Mouse (Mus musculus) CH12.LX (cell line): Measurements from ENCODE around the gene Ctdspl. TPM values are rescaled to one million over a fixed set of nuclear protein-coding genes. Genes with fewer than 3 reads are reported as not detected.

Experiments
- DNase-seq: peaks from one replicate; pipeline ENCODE4 v3.0.0-alpha.2; 2013; ENCODE audit errors: extremely low read depth
- H3K27ac ChIP-seq: 2 replicates; pipeline ENCODE4 v1.5.1; 2012; ENCODE audit warnings: low read depth, mild to moderate bottlenecking, control low read depth, moderate library complexity; ENCODE audit not compliant: insufficient read depth
- H3K27me3 ChIP-seq: replicated peaks from 2 replicates; pipeline ENCODE3; 2012; ENCODE audit warnings: inconsistent platforms
- H3K36me3 ChIP-seq, 2 experiments: replicated peaks in 1 of 2; 2 replicates each; pipeline versions ENCODE3 to v1.6.1; 2012; ENCODE audit warnings: inconsistent platforms in 1 of 2, low read length in 1 of 2, mild to moderate bottlenecking in 1 of 2, mixed read lengths in 1 of 2, moderate library complexity in 1 of 2; ENCODE audit not compliant: control insufficient read depth in 1 of 2, insufficient read depth in 1 of 2
- H3K4me1 ChIP-seq, 2 experiments: 2 replicates each; pipeline ENCODE4 v1.6.1; 2012; ENCODE audit warnings: inconsistent platforms in 1 of 2, moderate library complexity in 1 of 2; ENCODE audit not compliant: insufficient read depth in 2 of 2, control insufficient read depth in 1 of 2
- H3K4me2 ChIP-seq: 2 replicates; pipeline ENCODE4 v1.6.1; 2012; ENCODE audit warnings: low read depth, mild to moderate bottlenecking, control low read depth; ENCODE audit not compliant: poor library complexity, insufficient read depth, severe bottlenecking
- H3K4me3 ChIP-seq, 3 experiments: fragments of 150-350 bp in 1 of 3; sonication (generic) in 1 of 3; replicated peaks in 1 of 3; 2 replicates each; pipeline versions ENCODE3 to v1.5.1; 2011 to 2012; ENCODE audit warnings: low read depth in 2 of 3, low read length in 2 of 3, mild to moderate bottlenecking in 2 of 3, moderate library complexity in 2 of 3, control low read depth in 1 of 3, improper control_type of control experiment in 1 of 3, inconsistent platforms in 1 of 3, mixed read lengths in 1 of 3; ENCODE audit not compliant: poor library complexity in 1 of 3
- H3K79me2 ChIP-seq: replicated peaks from 2 replicates; pipeline ENCODE4 v1.6.1; 2012; ENCODE audit warnings: mild to moderate bottlenecking, moderate library complexity; ENCODE audit not compliant: control insufficient read depth, poor library complexity, insufficient read depth, severe bottlenecking; ENCODE audit errors: extremely low read depth
- H3K9ac ChIP-seq: 2 replicates; pipeline ENCODE4 v1.6.1; 2012; ENCODE audit warnings: low read depth, mild to moderate bottlenecking, control low read depth, moderate library complexity; ENCODE audit not compliant: insufficient read depth
- H3K9me3 ChIP-seq: replicated peaks from 2 replicates; pipeline ENCODE3; 2012; ENCODE audit warnings: low read length, inconsistent platforms, mixed read lengths
- BHLHE40 ChIP-seq: IDR thresholded peaks from 2 replicates; pipeline ENCODE4 v1.6.1; 2011; ENCODE audit warnings: mild to moderate bottlenecking, low read depth, low read length, improper control_type of control experiment
- CHD1 ChIP-seq: IDR thresholded peaks from 2 replicates; pipeline ENCODE4 v1.6.1; 2012; ENCODE audit warnings: low read depth, low read length, improper control_type of control experiment, inconsistent platforms
- CHD2 ChIP-seq: IDR thresholded peaks from 2 replicates; pipeline ENCODE4 v1.6.1; 2011; ENCODE audit warnings: low read length, improper control_type of control experiment
- ETS1 ChIP-seq: conservative IDR thresholded peaks from 2 replicates; pipeline ENCODE4 v1.6.1; 2012; ENCODE audit warnings: low read depth, mild to moderate bottlenecking, inconsistent platforms, low read length, improper control_type of control experiment, moderate library complexity
- KAT2A ChIP-seq: IDR thresholded peaks from 2 replicates; pipeline ENCODE4 v1.6.1; 2012; ENCODE audit warnings: low read length, improper control_type of control experiment, inconsistent platforms; ENCODE audit not compliant: insufficient replicate concordance
- MAFK ChIP-seq: IDR thresholded peaks from 2 replicates; pipeline ENCODE4 v1.6.1; 2011; ENCODE audit warnings: low read length, improper control_type of control experiment; ENCODE audit not compliant: insufficient replicate concordance
- MAZ ChIP-seq: IDR thresholded peaks from 2 replicates; pipeline ENCODE4 v1.6.1; 2012; ENCODE audit warnings: low read depth, mild to moderate bottlenecking, inconsistent platforms, low read length, improper control_type of control experiment, moderate library complexity
- MEF2A ChIP-seq: IDR thresholded peaks from 2 replicates; pipeline ENCODE4 v1.6.1; 2014; ENCODE audit warnings: low read depth, mild to moderate bottlenecking, inconsistent platforms, low read length, improper control_type of control experiment, borderline replicate concordance
- MXI1 ChIP-seq: IDR thresholded peaks from 2 replicates; pipeline ENCODE4 v1.6.1; 2011; ENCODE audit warnings: mild to moderate bottlenecking, low read depth, low read length, improper control_type of control experiment
- MYC ChIP-seq: IDR thresholded peaks from 2 replicates; pipeline ENCODE4 v1.6.1; 2011; ENCODE audit warnings: low read depth, mild to moderate bottlenecking, improper control_type of control experiment, low read length
- NRF1 ChIP-seq: IDR thresholded peaks from 2 replicates; pipeline ENCODE4 v1.6.1; 2014; ENCODE audit warnings: low read depth, mild to moderate bottlenecking, inconsistent platforms, low read length, improper control_type of control experiment, moderate library complexity
- PAX5 ChIP-seq: IDR thresholded peaks from 2 replicates; pipeline ENCODE4 v1.6.1; 2012; ENCODE audit warnings: low read length, inconsistent platforms, mixed read lengths
- POLR2A ChIP-seq: IDR thresholded peaks from 2 replicates; pipeline ENCODE4 v1.6.1; 2011; ENCODE audit warnings: low read depth, mild to moderate bottlenecking, improper control_type of control experiment, low read length
- POLR2AphosphoS2 ChIP-seq: IDR thresholded peaks from 2 replicates; pipeline ENCODE4 v1.6.1; 2011; ENCODE audit warnings: low read depth, low read length, improper control_type of control experiment
- RCOR1 ChIP-seq: conservative IDR thresholded peaks from 2 replicates; pipeline ENCODE4 v1.6.1; 2012; ENCODE audit warnings: low read depth, mild to moderate bottlenecking, inconsistent platforms, low read length, improper control_type of control experiment
- SIN3A ChIP-seq: IDR thresholded peaks from 2 replicates; pipeline ENCODE4 v1.6.1; 2012; ENCODE audit warnings: low read length, improper control_type of control experiment, inconsistent platforms
- SMC3 ChIP-seq: IDR thresholded peaks from 2 replicates; pipeline ENCODE4 v1.6.1; 2011; ENCODE audit warnings: low read depth, low read length, improper control_type of control experiment
- TBP ChIP-seq: conservative IDR thresholded peaks from 2 replicates; pipeline ENCODE4 v1.6.1; 2011; ENCODE audit warnings: low read depth, low read length, improper control_type of control experiment
- UBTF ChIP-seq: IDR thresholded peaks from 2 replicates; pipeline ENCODE4 v1.6.1; 2012; ENCODE audit warnings: low read depth, mild to moderate bottlenecking, inconsistent platforms, low read length, improper control_type of control experiment, moderate library complexity
- USF1 ChIP-seq: IDR thresholded peaks from 2 replicates; pipeline ENCODE4 v1.6.1; 2014; ENCODE audit warnings: low read depth, mild to moderate bottlenecking, inconsistent platforms, low read length, improper control_type of control experiment
- ZC3H11A ChIP-seq: IDR thresholded peaks from 2 replicates; pipeline ENCODE4 v1.6.1; 2012; ENCODE audit warnings: low read depth, mild to moderate bottlenecking, inconsistent platforms, low read length, improper control_type of control experiment
- ZMIZ1 ChIP-seq: IDR thresholded peaks from 2 replicates; pipeline ENCODE4 v1.6.1; 2012; ENCODE audit warnings: low read depth, mild to moderate bottlenecking, inconsistent platforms, low read length, improper control_type of control experiment
- ZNF384 ChIP-seq: IDR thresholded peaks from 2 replicates; pipeline ENCODE4 v1.6.1; 2012; ENCODE audit warnings: low read depth, low read length, improper control_type of control experiment, inconsistent platforms
- dilution Hi-C: fragments of 300-500 bp; cut with MboI; formaldehyde crosslinking; loops from 2 replicates; pipeline ENCODE4 v1.14.3; 2020; ENCODE audit warnings: low sequenced_read_pairs; ENCODE audit not compliant: extremely low pct_unique_long_range_greater_than_20kb, extremely low pct_ligation_motif_present
- in situ Hi-C: fragments of 300-500 bp; cut with MboI; formaldehyde crosslinking; loops from 3 replicates; pipeline ENCODE4 v1.14.3; 2019; ENCODE audit warnings: low sequenced_read_pairs, low pct_ligation_motif_present, low pct_unique_long_range_greater_than_20kb, mixed read lengths
- polyA plus RNA-seq: library from polyadenylated mRNA; unstranded; fragments of >175 nt; gene quantifications from 2 replicates; pipeline ENCODE4 v1.2.1, GENCODE M21; 2012; ENCODE audit warnings: low read depth; ENCODE audit not compliant: insufficient read length
- total RNA-seq, 2 experiments: library from RNA; depleted of rRNA; stranded (reverse); fragments of 300-350 nt in 1 of 2; fragments of >200 nt in 1 of 2; gene quantifications; 2 replicates each; pipeline ENCODE4 v1.2.3; 2012 to 2014

The Ctdspl gene
- total and polyA plus RNA-seq, 3 experiments = not detected

DNA sequence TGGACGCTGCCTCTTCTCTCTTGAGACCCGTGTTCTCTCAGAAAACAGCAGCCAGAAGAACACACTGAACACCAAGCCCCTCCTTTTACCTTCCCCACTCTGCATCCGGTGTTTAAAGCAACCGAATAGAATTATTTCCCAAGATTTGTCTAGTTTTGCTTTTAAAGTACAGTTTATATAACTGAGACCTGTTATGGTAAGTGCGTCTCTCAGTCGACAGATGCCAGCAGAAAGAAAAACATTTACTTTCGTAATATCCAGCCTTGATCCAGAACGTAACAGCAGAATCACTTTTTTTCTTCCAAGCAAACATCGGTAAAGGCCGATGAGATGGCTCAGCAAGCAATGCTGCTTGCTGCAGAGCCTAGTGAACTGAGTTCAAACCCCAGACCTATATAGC, 81.0 kb downstream of the Ctdspl start:
- Histone ChIP-seq H3K4me2 (no peak overlapping the region), H3K79me2 (no peaks in the 10 kb centered on the region), H3K4me1 (no peaks in the 10 kb centered on the region), H3K27ac (no peak overlapping the region), H3K9ac (no peak overlapping the region), H3K4me3 (no peak overlapping the region), H3K27me3 (peaks cover 88% of the 10 kb centered on the region), H3K9me3 (no peaks in the 10 kb centered on the region), H3K36me3 (no peaks in the 10 kb centered on the region)
- dilution Hi-C loops = no loop called here
- TF ChIP-seq MAZ (no peak), CHD1 (no peak), SMC3 (no peak), ZMIZ1 (no peak), POLR2A (no peak), POLR2AphosphoS2 (no peak), MXI1 (no peak), MEF2A (no peak), BHLHE40 (no peak), ETS1 (no peak), NRF1 (no peak), MYC (no peak), RCOR1 (no peak), USF1 (no peak), KAT2A (no peak)
- DNase-seq = no peak
- in situ Hi-C loops = no loop called here

DNA sequence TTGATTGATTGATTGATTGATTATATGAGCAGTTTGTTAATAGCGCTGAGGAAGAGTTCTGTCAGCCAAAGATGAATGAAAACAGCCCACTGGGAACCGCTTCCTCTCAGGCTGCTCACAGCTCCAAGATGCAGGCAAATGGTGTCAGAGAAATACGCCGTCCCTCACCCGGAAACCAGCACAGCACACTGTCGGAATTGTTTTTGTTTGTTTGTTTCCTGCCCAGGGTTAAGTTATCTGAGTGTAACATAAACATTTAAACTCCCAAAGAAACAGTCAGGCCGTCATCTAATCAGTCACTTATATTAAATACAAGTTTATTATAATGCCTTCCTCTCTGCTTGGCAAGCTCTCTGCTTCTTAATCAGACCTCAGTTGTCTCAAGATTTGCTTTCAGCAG, 82.6 kb downstream of the Ctdspl start:
- H3K27ac ChIP-seq = no peak overlapping the region
- dilution Hi-C loops = no loop called here
- H3K4me1 ChIP-seq = no peaks in the 10 kb centered on the region
- no peak overlapping the region for H3K4me3 ChIP-seq
- TF ChIP-seq PAX5 (no peak), TBP (no peak), MAFK (no peak), NRF1 (no peak), SIN3A (no peak), ZNF384 (no peak), POLR2A (no peak), CHD2 (no peak), MEF2A (no peak), ZC3H11A (no peak), UBTF (no peak)
- no peaks in the 10 kb centered on the region for H3K9me3 ChIP-seq
- no peaks in the 10 kb centered on the region for H3K36me3 ChIP-seq
- in situ Hi-C loops = no loop called here
- DNase-seq = no peak
- H3K9ac ChIP-seq = no peak overlapping the region
- H3K4me2 ChIP-seq = no peak overlapping the region
- H3K79me2 ChIP-seq = no peaks in the 10 kb centered on the region
- H3K27me3 ChIP-seq = peaks cover 93% of the 10 kb centered on the region
